Mouse (Mus musculus): Measurements from ENCODE around the gene Nat8f3.
"Not testable (repeated sequence)": the region's sequence is repeated elsewhere in the genome, so short reads cannot be mapped to it uniquely, and the experiment has no call there.

The Nat8f3 gene

DNA sequence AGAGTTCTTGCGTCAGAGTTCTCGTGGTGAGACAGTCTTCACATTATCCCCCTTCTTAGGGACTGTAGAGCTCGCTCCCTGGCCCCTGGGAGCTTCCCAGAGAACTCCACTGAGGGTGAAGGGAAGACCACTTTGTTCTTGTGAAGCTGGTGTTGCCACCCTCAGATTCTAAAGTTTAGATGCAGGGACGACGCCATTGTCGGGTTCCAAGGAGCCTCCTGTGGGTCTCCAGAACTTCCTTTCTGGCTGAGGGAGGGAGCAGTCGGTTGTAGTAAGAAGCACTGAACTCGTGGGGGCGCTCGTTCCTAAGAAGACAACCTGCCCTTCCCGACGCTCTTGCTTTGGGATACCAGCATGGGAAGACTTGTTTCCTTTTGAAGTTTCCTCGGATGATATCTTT, at the start of gene Nat8f3:
TSS of gene Nat8f3 (minus strand) at position 223 of the 400 bp plus-strand sequence.
- peak; percentile 10 for DNase-seq (ENCODE audit: low spot score)

DNA sequence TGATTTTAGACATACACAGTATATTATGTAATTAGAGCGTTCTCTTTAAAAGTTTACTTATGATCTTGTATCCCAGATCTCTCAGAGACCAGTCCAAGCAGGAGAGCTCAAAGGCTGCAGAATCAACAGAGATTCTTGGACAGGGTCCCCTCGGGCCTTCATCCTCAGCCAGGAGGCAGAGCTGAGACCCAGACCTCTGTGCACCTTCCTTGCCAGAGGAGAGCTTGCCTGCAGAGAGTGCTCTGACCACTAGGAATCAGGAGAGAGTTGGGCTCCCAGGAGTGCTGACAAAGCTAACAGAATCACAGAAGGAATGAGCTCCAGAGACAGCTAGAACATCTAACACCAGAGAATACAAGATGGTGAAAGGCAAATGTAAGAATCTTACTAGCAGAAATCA, 47.8 kb upstream of the Nat8f3 start:
- DNase-seq (ENCODE audit: low spot score), result no peak

DNA sequence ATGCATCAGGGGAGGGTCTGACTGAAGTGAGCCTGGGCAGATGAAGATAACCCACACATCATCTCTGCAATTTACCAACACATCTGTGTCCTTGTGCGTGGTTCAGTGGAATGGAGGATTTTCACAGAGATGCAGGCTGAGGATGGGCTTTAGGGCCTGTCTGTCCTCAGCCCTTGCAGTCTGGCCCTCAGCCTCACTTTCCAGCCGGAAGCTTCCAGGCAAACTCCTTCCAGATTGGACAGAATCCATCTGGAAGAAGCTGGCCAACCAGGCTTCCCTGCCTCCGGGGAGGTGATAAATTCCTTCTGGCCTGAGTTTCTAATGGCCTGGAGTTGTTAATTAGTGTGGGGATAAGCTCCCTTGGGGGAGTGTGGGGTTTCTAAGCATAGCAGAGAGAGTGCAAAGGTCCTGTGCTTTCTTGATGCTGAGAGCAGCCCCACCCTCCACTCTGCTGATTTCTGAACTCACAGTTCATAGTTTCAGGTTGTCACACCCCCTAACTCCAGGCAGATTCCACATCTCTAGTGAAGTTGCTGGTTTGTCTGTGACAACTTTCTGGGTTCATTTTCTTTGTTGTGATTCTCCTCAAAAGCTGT, 45.5 kb upstream of the Nat8f3 start:
- DNase-seq (ENCODE audit: low spot score), result not testable (repeated sequence)

DNA sequence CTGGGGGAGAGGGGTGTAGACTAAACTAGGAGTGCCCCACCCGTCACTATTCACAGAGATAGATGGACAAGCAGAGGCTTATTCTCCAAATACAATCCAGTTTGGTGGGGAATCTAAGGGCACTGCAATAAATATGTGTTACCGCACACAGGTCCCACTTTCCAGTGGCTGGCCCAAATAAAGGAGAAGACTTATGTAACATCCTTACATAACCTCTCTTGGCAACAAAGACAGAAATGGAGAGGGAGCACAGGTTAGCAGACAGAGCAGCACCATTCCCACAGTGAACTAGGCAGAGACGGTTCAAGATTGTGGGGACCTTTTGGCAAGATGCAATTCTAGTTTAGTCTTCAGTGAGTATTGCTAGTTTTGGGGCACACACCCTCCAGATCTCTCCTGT, 45.0 kb upstream of the Nat8f3 start:
- not testable (repeated sequence) for DNase-seq (ENCODE audit: low spot score)

DNA sequence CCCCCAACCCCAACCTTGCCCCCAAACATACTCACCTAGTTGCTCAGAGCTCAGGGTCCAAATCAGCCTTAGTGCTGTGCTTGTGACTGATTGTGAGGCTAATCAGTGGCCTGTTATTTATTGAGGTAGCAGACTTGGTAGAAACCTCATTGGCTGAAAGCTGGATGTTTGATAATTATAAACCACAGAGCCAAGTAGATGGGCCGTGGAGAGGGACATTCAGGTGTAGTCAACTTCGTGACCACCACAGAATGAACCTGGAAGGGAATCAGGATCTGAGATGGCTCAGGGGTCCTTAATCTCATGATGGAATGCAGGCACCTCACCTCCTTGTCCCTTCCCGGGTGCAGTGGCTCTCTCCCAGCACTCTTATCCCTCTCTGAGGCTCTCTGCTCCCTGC, 44.2 kb upstream of the Nat8f3 start:
- DNase-seq (ENCODE audit: low spot score), result not testable (repeated sequence)

DNA sequence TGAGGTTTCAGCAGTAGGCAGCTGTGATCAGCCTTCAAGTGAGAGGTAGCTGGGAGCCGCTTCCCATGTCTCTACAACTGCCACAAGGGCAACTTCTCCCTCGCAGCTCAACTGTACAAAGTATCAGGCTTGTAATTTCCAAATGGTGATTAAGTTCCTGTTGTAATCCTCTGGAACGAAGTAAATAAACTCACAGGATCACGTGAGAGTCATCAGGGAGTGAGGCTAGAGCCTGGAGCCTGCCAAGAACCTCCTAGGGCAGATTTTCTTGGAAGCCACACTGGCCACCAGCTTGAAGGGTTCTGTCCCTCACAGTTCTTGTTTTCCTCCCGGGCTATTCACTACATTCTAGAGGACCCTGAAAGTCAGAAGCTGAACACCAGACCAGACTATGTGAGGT, 37.6 kb upstream of the Nat8f3 start:
- DNase-seq (ENCODE audit: low spot score), result not testable (repeated sequence)

DNA sequence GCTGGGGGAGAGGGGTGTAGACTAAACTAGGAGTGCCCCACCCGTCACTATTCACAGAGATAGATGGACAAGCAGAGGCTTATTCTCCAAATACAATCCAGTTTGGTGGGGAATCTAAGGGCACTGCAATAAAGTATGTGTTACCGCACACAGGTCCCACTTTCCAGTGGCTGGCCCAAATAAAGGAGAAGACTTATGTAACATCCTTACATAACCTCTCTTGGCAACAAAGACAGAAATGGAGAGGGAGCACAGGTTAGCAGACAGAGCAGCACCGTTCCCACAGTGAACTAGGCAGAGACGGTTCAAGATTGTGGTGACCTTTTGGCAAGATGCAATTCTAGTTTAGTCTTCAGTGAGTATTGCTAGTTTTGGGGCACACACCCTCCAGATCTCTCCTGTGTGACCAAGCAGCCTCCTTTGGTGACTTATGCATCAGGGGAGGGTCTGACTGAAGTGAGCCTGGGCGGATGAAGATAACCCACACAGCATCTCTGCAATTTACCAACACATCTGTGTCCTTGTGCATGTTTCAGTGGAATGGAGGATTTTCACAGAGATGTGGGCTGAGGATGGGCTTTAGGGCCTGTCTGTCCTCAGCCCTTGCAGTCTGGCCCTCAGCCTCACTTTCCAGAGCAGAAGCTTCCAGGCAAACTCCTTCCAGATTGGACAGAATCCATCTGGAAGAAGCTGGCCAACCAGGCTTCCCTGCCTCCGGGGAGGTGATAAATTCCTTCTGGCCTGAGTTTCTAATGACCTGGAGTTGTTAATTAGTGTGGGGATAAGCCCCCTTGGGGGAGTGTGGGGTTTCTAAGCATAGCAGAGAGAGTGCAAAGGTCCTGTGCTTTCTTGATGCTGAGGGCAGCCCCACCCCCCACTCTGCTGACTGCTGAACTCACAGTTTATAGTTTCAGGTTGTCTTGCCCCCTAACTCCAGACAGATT, 2.2 kb downstream of the Nat8f3 start:
- not testable (repeated sequence) for DNase-seq (ENCODE audit: low spot score)

DNA sequence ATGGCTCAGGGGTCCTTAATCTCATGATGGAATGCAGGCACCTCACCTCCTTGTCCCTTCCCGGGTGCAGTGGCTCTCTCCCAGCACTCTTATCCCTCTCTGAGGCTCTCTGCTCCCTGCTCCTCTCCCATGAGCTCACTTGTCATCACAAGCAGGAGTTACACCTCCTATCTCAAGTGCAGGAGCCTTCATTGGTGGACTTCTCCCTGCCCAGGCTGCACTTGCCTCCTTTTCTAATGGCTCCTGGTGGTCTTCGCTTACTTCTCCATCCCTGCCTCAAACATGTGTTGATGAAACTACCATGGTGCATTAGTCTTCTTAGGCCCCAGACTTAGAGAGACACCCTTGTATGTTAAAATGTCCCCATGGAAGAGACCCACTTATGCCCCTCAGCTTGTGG, 2.9 kb downstream of the Nat8f3 start:
- DNase-seq (ENCODE audit: low spot score), result not testable (repeated sequence)

DNA sequence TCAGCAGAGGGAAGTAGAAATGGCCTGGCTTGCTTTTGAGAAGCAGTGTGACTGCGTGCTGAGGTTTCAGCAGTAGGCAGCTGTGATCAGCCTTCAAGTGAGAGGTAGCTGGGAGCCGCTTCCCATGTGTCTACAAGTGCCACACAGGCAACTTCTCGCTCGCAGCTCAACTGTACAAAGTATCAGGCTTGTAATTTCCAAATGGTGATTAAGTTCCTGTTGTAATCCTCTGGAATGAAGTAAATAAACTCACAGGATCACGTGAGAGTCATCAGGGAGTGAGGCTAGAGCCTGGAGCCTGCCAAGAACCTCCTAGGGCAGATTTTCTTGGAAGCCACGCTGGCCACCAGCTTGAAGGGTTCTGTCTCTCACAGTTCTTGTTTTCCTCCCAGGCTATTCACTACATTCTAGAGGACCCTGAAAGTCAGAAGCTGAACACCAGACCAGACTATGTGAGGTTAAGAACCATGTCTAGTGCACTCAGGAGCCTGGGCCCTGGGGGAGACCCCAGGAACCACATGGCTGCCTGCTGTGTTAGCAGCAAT, 9.8 kb downstream of the Nat8f3 start:
- DNase-seq (ENCODE audit: low spot score), result not testable (repeated sequence)

DNA sequence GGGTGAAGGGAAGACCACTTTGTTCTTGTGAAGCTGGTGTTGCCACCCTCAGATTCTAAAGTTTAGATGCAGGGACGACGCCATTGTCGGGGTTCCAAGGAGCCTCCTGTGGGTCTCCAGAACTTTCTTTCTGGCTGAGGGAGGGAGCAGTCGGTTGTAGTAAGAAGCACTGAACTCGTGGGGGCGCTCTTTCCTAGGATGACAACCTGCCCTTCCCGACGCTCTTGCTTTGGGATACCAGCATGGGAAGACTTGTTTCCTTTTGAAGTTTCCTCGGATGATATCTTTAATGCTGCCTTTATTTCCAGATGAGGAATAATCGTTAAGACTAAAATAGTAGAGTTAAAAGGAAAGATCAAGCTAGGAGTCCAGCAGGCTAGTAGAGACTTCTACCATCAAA, 52.4 kb downstream of the Nat8f3 start, which contains the start of gene Nat8f7:
TSS of gene Nat8f7 (minus strand) at position 101 of the 400 bp plus-strand sequence.
- not testable (repeated sequence) for DNase-seq (ENCODE audit: low spot score)

DNA sequence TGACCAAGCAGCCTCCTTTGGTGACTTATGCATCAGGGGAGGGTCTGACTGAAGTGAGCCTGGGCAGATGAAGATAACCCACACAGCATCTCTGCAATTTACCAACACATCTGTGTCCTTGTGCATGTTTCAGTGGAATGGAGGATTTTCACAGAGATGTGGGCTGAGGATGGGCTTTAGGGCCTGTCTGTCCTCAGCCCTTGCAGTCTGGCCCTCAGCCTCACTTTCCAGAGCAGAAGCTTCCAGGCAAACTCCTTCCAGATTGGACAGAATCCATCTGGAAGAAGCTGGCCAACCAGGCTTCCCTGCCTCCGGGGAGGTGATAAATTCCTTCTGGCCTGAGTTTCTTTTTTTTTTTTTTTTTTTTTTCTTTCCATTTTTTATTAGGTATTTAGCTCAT, 55.9 kb downstream of the Nat8f3 start:
- not testable (repeated sequence) for DNase-seq (ENCODE audit: low spot score)

DNA sequence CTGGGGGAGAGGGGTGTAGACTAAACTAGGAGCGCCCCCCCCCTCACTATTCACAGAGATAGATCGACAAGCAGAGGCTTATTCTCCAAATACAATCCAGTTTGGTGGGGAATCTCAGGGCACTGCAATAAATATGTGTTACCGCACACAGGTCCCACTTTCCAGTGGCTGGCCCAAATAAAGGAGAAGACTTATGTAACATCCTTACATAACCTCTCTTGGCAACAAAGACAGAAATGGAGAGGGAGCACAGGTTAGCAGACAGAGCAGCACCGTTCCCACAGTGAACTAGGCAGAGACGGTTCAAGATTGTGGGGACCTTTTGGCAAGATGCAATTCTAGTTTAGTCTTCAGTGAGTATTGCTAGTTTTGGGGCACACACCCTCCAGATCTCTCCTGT, 56.3 kb downstream of the Nat8f3 start:
- not testable (repeated sequence) for DNase-seq (ENCODE audit: low spot score)

DNA sequence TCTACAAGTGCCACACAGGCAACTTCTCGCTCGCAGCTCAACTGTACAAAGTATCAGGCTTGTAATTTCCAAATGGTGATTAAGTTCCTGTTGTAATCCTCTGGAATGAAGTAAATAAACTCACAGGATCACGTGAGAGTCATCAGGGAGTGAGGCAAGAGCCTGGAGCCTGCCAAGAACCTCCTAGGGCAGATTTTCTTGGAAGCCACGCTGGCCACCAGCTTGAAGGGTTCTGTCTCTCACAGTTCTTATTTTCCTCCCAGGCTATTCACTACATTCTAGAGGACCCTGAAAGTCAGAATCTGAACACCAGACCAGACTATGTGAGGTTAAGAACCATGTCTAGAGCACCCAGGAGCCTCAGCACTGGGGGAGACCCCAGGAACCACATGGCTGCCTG, 63.6 kb downstream of the Nat8f3 start:
- DNase-seq (ENCODE audit: low spot score), result peak; percentile 43

Data from ovary, adult 18-20 months (tissue).